Mouse (Mus musculus) intestine, embryonic 16.5 days (tissue): ENCODE results near the gene Slc6a8. TPM values are rescaled to one million over a fixed set of nuclear protein-coding genes. Genes with fewer than 3 reads are reported as not detected.

Experiments used
- ATAC-seq: fragments of 200-750 bp; cut with Nextera tagmentation; 2 replicates; pipeline ENCODE4 v1.8.0; 2017; ENCODE audit warnings: moderate TSS enrichment, moderate library complexity
- H3K27ac ChIP-seq: fragments of 300-500 bp; sonication (generic); 2 replicates; pipeline ENCODE4 v1.5.1; 2014; ENCODE audit warnings: mild to moderate bottlenecking, low read length
- H3K27me3 ChIP-seq: fragments of 300-500 bp; sonication (generic); replicated peaks from 2 replicates; pipeline ENCODE4 v1.6.1; 2014; ENCODE audit warnings: low read length, control low read depth, mixed read lengths; ENCODE audit not compliant: control insufficient read depth, insufficient read depth
- H3K36me3 ChIP-seq: fragments of 300-500 bp; sonication (generic); 2 replicates; pipeline ENCODE4 v1.6.1; 2014; ENCODE audit warnings: low read length, control low read depth; ENCODE audit not compliant: control insufficient read depth, insufficient read depth
- H3K4me1 ChIP-seq: fragments of 300-500 bp; sonication (generic); 2 replicates; pipeline ENCODE4 v1.6.1; 2014; ENCODE audit warnings: low read length, control low read depth, mixed read lengths; ENCODE audit not compliant: control insufficient read depth, insufficient read depth
- H3K4me2 ChIP-seq: fragments of 300-500 bp; sonication (generic); 2 replicates; pipeline ENCODE4 v1.6.1; 2014; ENCODE audit warnings: low read depth, low read length, control low read depth
- H3K4me3 ChIP-seq: fragments of 300-500 bp; sonication (generic); 2 replicates; pipeline ENCODE4 v1.5.1; 2014; ENCODE audit warnings: mild to moderate bottlenecking, low read length
- H3K9ac ChIP-seq: fragments of 300-500 bp; sonication (generic); 2 replicates; pipeline ENCODE4 v1.6.1; 2014; ENCODE audit warnings: low read depth, low read length
- H3K9me3 ChIP-seq: fragments of 300-500 bp; sonication (generic); 2 replicates; pipeline ENCODE4 v1.6.1; 2016; ENCODE audit warnings: low read length, control low read depth; ENCODE audit not compliant: control insufficient read depth
- WGBS: fragments of 180-500 bp; shearing (Covaris S2); extraction: QIAGEN DNeasy Blood & Tissue Kit; methylation state at CpG from one replicate; pipeline ENCODE4 v1.1.7; 2014; 5-methylcytosine and 5-hydroxymethylcytosine counted together
- polyA plus RNA-seq: library from polyadenylated mRNA; unstranded; fragments of >200 nt; fragmentation: Nextera tagmentation; extraction: Ambion mirVana; gene quantifications from 2 replicates; pipeline ENCODE4 v1.2.1, GENCODE M21; 2015

Slc6a8 gene
- polyA plus RNA-seq, 1 experiment from 2014 or later: 7.4 TPM

DNA sequence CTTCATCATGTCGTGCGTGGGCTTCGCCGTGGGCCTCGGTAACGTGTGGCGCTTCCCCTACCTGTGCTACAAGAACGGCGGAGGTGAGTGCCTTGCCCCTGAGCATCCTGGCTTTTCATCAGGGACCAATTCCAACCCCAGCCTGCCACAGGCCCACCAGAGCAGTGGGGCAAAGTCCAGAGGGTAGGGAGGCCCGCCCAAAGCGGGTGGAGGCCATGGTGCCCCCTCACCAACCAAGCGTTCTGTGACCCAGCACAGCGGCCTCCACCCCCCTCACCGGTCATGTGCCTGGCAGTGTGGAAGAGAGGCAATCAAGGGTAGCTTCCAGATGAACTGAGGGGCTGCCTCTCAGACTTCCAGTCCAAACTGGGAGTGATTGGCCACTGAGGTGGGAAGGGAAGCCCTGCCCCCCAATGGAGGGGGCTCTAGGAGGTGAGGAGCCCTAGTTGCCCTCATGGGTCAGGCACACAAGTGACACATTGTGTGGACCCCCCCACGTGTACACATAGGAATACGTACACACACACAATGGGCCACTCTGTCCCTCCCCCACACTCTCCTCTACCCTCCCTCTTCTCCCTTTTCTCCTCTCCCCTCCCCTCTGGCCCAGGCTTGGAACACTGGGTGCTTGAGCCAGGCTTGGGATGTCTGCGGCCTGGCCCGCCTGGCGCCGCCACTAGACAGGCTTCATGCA, 1.2 kb downstream of the Slc6a8 start:
- H3K27ac ChIP-seq: peak overlapping the region; percentile 37; the same call in 1 of the 2 replicates
- H3K4me3 ChIP-seq: peak overlapping the region; percentile 64
- 23% methylated on average over 20 of the region's 20 CpGs for WGBS
- no peaks in the 10 kb centered on the region for H3K9me3 ChIP-seq
- ATAC-seq: peak; percentile 49
- H3K4me1 ChIP-seq: peaks cover 5% of the 10 kb centered on the region
- H3K36me3 ChIP-seq: no peaks in the 10 kb centered on the region
- H3K27me3 ChIP-seq: no peaks in the 10 kb centered on the region
- H3K4me2 ChIP-seq: peak overlapping the region; percentile 66
- H3K9ac ChIP-seq: peak overlapping the region; percentile 81

DNA sequence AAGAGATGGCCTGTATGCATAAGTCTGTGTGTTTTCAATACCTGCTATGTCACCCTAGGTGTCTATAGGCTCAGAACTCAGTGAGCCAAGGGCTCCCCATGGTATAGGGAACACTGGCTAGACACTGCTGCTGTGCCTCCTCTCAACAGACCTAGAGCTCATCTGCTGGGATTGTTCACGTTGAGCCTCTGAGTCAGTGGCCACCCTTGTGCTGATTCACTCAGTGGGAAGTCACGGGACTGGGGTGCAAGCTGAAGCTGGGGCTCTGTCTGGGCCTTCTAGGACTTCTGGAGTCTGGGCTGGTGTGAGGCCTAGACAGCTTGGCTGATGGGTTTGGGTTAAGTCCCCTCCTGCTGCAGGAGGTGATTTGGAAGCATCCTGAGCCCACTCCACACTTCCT, 2.3 kb downstream of the Slc6a8 start:
- Histone ChIP-seq H3K27ac (no peak overlapping the region), H3K9ac (peak overlapping the region; percentile 81), H3K4me3 (peak overlapping the region; percentile 64; the same call in 1 of the 2 replicates), H3K4me2 (peak overlapping the region; percentile 66), H3K36me3 (no peaks in the 10 kb centered on the region), H3K9me3 (no peaks in the 10 kb centered on the region), H3K27me3 (no peaks in the 10 kb centered on the region), H3K4me1 (peaks cover 5% of the 10 kb centered on the region)
- 63% methylated on average over 2 of the region's 2 CpGs for WGBS
- ATAC-seq: no peak

DNA sequence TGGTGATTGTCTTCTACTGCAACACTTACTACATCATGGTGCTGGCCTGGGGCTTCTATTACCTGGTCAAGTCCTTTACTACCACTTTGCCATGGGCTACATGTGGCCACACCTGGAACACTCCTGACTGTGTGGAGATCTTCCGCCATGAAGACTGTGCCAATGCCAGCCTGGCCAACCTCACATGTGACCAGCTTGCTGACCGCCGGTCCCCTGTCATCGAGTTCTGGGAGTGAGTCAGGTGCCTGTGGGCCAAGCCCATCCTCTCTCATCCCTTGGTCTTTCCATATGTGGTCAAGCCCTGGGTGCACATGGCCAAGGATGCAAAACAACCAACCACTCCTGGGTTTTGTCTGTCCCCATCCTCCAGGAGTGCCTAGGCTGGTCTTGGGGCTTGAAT, 3.7 kb downstream of the Slc6a8 start:
- peaks cover 5% of the 10 kb centered on the region for H3K4me1 ChIP-seq
- H3K36me3 ChIP-seq: no peaks in the 10 kb centered on the region
- H3K27ac ChIP-seq: no peak overlapping the region
- no peaks in the 10 kb centered on the region for H3K9me3 ChIP-seq
- H3K27me3 ChIP-seq: no peaks in the 10 kb centered on the region
- no peak overlapping the region for H3K9ac ChIP-seq
- no peak for ATAC-seq
- 98% methylated on average over 4 of the region's 4 CpGs for WGBS
- H3K4me2 ChIP-seq: no peak overlapping the region
- H3K4me3 ChIP-seq: no peak overlapping the region

DNA sequence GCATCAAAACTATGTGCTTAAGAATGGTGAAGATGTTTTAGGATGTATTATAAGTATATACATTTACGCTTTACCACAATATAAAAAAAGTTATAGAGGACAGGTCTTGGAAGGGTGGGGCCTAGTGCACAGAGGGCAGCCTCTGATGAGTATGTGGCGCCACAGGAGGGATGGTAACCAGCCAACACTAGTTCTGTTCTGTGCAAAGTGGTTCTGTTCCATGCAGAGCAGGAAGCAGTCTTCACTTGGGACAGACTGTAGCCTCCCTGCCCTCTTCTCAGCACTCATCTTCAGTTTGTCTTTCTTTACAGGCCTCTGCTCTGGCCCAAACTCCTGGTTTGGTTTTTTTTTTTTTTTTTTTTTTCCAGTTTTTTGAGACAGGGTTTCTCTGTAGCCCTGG, 11.2 kb downstream of the Slc6a8 start:
- Histone ChIP-seq H3K27me3 (no peaks in the 10 kb centered on the region; the same call in 1 of the 2 replicates), H3K36me3 (no peaks in the 10 kb centered on the region; the same call in 1 of the 2 replicates), H3K9ac (no peak overlapping the region), H3K4me3 (no peak overlapping the region), H3K4me2 (no peak overlapping the region), H3K4me1 (no peaks in the 10 kb centered on the region), H3K9me3 (no peaks in the 10 kb centered on the region), H3K27ac (no peak overlapping the region)
- 80% methylated on average over 2 of the region's 2 CpGs for WGBS
- ATAC-seq: no peak

DNA sequence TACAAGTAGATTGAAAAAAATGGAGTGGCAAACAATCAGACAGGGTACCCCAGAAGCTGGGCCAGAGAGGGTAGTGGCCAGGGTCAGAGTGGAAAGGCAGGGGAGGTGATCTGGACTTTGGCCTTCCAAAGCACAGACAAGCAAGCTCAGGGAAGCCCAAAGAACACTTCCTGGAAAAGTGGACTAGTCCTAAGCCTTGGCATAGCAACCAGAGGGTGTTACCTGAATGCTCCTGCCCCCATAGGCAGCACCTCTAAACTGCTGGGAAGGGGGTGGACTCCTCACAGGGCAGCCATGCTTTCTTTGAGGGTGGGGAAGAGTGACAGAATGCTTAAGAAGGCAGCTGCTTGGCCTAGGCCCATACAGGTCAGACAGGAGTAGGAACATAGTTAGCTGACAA, 12.0 kb downstream of the Slc6a8 start:
- Histone ChIP-seq H3K27me3 (no peaks in the 10 kb centered on the region; the same call in 1 of the 2 replicates), H3K4me1 (no peaks in the 10 kb centered on the region), H3K36me3 (no peaks in the 10 kb centered on the region; the same call in 1 of the 2 replicates), H3K9me3 (no peaks in the 10 kb centered on the region), H3K9ac (no peak overlapping the region), H3K4me3 (no peak overlapping the region), H3K4me2 (no peak overlapping the region), H3K27ac (peak overlapping the region; percentile 77)
- ATAC-seq: peak; percentile 64

DNA sequence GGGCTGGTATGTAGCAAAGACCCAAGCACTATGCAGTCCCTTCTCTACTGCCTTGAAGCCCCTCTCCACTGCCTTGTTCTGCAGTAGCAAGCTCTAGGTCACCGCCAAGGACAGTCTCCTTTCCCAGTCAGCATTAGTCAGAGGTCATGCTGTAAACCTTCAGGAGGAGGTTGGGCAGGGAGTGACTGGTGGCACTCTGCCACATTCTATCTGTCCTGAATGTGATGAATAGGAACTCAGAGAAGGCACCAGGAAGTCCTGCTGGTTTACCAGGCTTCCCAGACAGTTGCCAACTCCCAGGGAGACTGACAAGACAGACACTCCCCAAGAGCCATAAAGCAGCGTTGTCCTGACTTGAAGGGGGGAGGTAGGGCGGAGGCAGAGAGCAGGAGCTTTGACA, 12.7 kb downstream of the Slc6a8 start:
- Histone ChIP-seq H3K9ac (no peak overlapping the region), H3K27me3 (no peaks in the 10 kb centered on the region; the same call in 1 of the 2 replicates), H3K4me2 (no peak overlapping the region), H3K4me1 (no peaks in the 10 kb centered on the region), H3K27ac (peak overlapping the region; percentile 77), H3K4me3 (no peak overlapping the region), H3K36me3 (no peaks in the 10 kb centered on the region; the same call in 1 of the 2 replicates), H3K9me3 (no peaks in the 10 kb centered on the region)
- peak; percentile 86 for ATAC-seq
- whole genome bisulfite sequencing: 60% methylated on average over 3 of the region's 3 CpGs

DNA sequence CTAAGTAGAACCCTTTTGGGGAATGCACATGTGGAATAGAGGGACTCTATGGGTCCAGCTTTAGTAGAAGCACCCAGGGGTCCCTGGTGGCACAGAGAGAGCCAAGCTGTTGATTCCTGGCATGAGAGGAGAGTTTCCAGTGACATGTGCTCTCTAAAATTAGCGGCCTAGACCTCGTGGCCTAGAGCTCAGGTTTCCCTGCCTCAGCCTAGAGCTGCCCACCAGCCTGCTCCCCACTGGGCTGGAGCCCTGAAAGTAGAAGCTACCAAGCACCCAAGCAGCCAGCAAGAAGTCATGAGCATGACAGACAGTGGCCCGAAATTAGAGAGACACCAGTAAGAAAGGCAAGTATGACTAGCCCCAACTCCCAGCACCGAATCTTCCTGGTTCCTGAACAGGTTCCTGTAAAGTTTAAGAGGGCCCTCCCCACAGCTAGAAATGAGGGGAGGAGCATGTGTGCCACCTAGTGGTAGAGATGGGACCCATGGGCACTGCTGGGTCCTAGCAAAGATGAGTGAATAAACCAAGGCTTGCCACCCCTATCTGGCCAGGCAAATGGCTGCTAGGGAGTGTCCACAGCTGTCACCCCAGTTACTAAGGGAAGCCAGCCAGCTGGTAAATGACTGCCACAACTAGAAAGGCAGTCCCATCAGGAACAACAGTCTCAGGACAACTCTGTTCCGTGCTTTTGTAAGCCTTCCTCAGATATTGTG, 18.1 kb downstream of the Slc6a8 start:
- H3K36me3 ChIP-seq: no peaks in the 10 kb centered on the region; the same call in 1 of the 2 replicates
- no peak overlapping the region for H3K9ac ChIP-seq
- ATAC-seq: peak; percentile 70
- no peaks in the 10 kb centered on the region for H3K27me3 ChIP-seq
- no peak overlapping the region for H3K4me2 ChIP-seq
- H3K4me1 ChIP-seq: no peaks in the 10 kb centered on the region
- WGBS: 72% methylated on average over 5 of the region's 5 CpGs
- H3K9me3 ChIP-seq: no peaks in the 10 kb centered on the region
- H3K4me3 ChIP-seq: no peak overlapping the region
- H3K27ac ChIP-seq: no peak overlapping the region

DNA sequence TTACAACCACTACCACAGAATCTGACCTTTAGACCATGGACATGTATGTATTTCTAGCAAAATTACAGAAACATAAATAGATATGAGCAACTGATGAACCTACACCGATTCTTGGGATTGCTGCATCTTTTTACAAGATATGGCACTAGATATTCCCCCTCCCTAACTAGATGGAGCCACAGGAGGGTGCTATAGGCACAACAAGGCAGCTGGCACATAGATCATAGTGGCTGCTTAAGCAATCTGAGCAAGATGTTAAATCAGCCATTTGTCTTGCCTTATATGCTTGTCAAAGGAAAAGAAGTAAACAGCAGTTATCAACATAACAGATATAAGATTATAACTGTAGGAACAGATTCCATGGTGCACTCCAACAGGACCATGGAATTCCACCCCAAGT, 27.5 kb downstream of the Slc6a8 start:
- WGBS: 89% methylated on average over 1 of the region's 1 CpGs
- ATAC-seq: no peak

DNA sequence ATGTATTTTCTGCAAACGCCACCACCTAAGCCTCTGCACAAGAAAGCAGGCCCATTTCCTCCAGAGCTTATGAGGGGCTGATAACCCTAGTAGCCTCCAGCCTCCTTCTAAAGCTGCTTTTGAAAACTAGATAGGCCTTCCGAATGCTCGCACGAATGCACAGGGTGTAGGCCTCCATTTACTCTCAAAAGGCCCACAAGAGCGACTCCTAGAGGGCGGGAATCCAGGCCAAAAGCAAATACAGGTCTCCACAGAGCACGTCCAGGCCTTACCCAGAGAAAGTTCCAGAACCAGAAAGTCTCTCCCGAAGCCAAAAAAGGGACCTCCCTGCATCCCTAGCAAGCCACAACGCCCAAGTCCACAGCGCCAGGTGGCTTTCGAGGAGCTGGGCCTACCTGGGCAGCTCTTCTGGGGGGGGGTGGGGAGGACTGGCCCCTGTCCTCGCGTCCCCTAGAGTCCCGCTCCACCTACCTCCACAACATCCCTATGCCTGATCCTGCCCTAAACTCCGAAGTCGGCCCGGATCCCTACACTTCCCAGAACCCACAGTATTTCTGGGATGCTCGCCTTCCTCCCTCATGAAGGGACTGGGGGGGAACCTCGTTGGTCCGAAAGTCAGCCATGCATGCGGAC, 42.6 kb downstream of the Slc6a8 start:
- Histone ChIP-seq H3K9me3 (no peaks in the 10 kb centered on the region), H3K4me1 (peaks cover 21% of the 10 kb centered on the region), H3K9ac (peak overlapping the region; percentile 77), H3K4me2 (peak overlapping the region; percentile 58), H3K4me3 (peak overlapping the region; percentile 63), H3K27ac (peak overlapping the region; percentile 74), H3K36me3 (no peaks in the 10 kb centered on the region), H3K27me3 (no peaks in the 10 kb centered on the region)
- 25% methylated on average over 21 of the region's 21 CpGs for WGBS
- ATAC-seq: peak; percentile 44

More for the DNA sequence above, 27.5 kb downstream of the Slc6a8 start:
- Histone ChIP-seq H3K27ac (no peak overlapping the region), H3K4me1 (no peaks in the 10 kb centered on the region), H3K9me3 (no peaks in the 10 kb centered on the region), H3K4me2 (no peak overlapping the region), H3K9ac (no peak overlapping the region), H3K27me3 (no peaks in the 10 kb centered on the region), H3K36me3 (no peaks in the 10 kb centered on the region), H3K4me3 (no peak overlapping the region)
